Mouse (Mus musculus): ENCODE measurements around the gene Cst8.

GRCm38 (mm10) chr2:148819909-148820308, 21.3 kb downstream of the Cst8 start, which contains the start of gene Cst13:
- TF ChIP-seq CTCF (IDR thresholded peaks at IDR 0.05; ENCODE audit: low read depth), result no peak
- TF ChIP-seq EP300 (optimal IDR thresholded peaks at IDR 0.05), result no peak

Data from stomach, postnatal 0 days (tissue).